Mouse (Mus musculus) adrenal gland, postnatal 4 days (tissue): ENCODE results near the gene Gm17657. TPM values are rescaled to one million over a fixed set of nuclear protein-coding genes. Genes with fewer than 3 reads are reported as not detected.
A peak's percentile ranks its signal among the peaks of the same experiment; 100 is the strongest.
"Not testable (repeated sequence)": the region's sequence is repeated elsewhere in the genome, so short reads cannot be mapped to it uniquely, and the experiment has no call there.

Experiments
- DNase-seq, 2 experiments: peaks; one replicate each; pipeline ENCODE4 v3.0.0; 2021 to 2022; ENCODE audit warnings: low spot score in 2 of 2, mixed read lengths in 2 of 2
- total RNA-seq, 2 experiments: library from RNA; stranded (reverse); gene quantifications; 2 replicates each; pipeline ENCODE4 v1.2.3; 2021

The Gm17657 gene
- total RNA-seq, 2 experiments from 2014 or later: not detected

- DNase-seq: no peak
Measured at GRCm38 (mm10) chr17:29548494-29548893, 944 bp downstream of the Gm17657 start.

GRCm38 (mm10) chr17:29545241-29545640, 4.2 kb downstream of the Gm17657 start:
- no peak for DNase-seq

GRCm38 (mm10) chr17:29544064-29544463, 5.4 kb downstream of the Gm17657 start:
- DNase-seq: no peak

GRCm38 (mm10) chr17:29542831-29543690, 6.4 kb downstream of the Gm17657 start:
- DNase-seq: no peak

GRCm38 (mm10) chr17:29541419-29541818, 8.0 kb downstream of the Gm17657 start:
- peak; percentile 37 to 65 for DNase-seq

GRCm38 (mm10) chr17:29540426-29540825, 9.0 kb downstream of the Gm17657 start:
- DNase-seq: no peak

GRCm38 (mm10) chr17:29533866-29534265, 15.6 kb downstream of the Gm17657 start:
- no peak for DNase-seq

GRCm38 (mm10) chr17:29531757-29532384, 17.6 kb downstream of the Gm17657 start:
- no peak for DNase-seq

GRCm38 (mm10) chr17:29531278-29531677, 18.2 kb downstream of the Gm17657 start:
- DNase-seq: no peak

GRCm38 (mm10) chr17:29530508-29530907, 18.9 kb downstream of the Gm17657 start:
- no peak for DNase-seq

- DNase-seq: no peak
Measured at GRCm38 (mm10) chr17:29528568-29529187, 20.8 kb downstream of the Gm17657 start.

GRCm38 (mm10) chr17:29525613-29526012, 23.8 kb downstream of the Gm17657 start:
- DNase-seq: no peak

- DNase-seq: no peak
Measured at GRCm38 (mm10) chr17:29519731-29520130, 29.7 kb downstream of the Gm17657 start.

- DNase-seq: not testable (repeated sequence)
Measured at GRCm38 (mm10) chr17:29518665-29519064, 30.8 kb downstream of the Gm17657 start.

GRCm38 (mm10) chr17:29514435-29514834, 35.0 kb downstream of the Gm17657 start:
- peak; percentile 45 to 47 for DNase-seq

- DNase-seq: peak; percentile 35 to 62
Measured at GRCm38 (mm10) chr17:29513044-29513730, 36.3 kb downstream of the Gm17657 start.

- DNase-seq: no peak
Measured at GRCm38 (mm10) chr17:29510691-29511090, 38.7 kb downstream of the Gm17657 start.

- no peak for DNase-seq
Measured at GRCm38 (mm10) chr17:29508927-29509608, 40.4 kb downstream of the Gm17657 start.

GRCm38 (mm10) chr17:29503700-29504099, 45.7 kb downstream of the Gm17657 start:
- no peak for DNase-seq
